Mouse (Mus musculus) embryonic facial prominence, embryonic 10.5 days (tissue): ENCODE measurements at regions not wholly inside any gene's neighbourhood (a gene's known extent, or its start where the extent isn't known, plus 50 kb on each side); places are given as distances from the start of the nearest gene placed in this dataset.

Source experiments
- DNase-seq: peaks from one replicate; pipeline ENCODE4 v3.0.0-alpha.2; 2017; ENCODE audit warnings: low spot score
- H3K27ac ChIP-seq: fragments of 300-500 bp; sonication (generic); replicated peaks from 2 replicates; pipeline ENCODE4 v1.5.1; 2016; ENCODE audit warnings: mild to moderate bottlenecking
- H3K27me3 ChIP-seq: fragments of 300-500 bp; sonication (generic); replicated peaks from 2 replicates; pipeline ENCODE4 v1.6.1; 2016; ENCODE audit warnings: low read depth, mild to moderate bottlenecking; ENCODE audit not compliant: poor library complexity, severe bottlenecking
- H3K36me3 ChIP-seq: fragments of 300-500 bp; sonication (generic); replicated peaks from 2 replicates; pipeline ENCODE4 v1.6.1; 2016; ENCODE audit warnings: mild to moderate bottlenecking, moderate library complexity
- H3K4me1 ChIP-seq: fragments of 300-500 bp; sonication (generic); 2 replicates; pipeline ENCODE4 v1.6.1; 2016
- H3K4me3 ChIP-seq: fragments of 300-500 bp; sonication (generic); 2 replicates; pipeline ENCODE4 v1.5.1; 2016; ENCODE audit warnings: mild to moderate bottlenecking, moderate library complexity
- H3K9me3 ChIP-seq: fragments of 300-500 bp; sonication (generic); 2 replicates; pipeline ENCODE4 v1.6.1; 2016; ENCODE audit warnings: mild to moderate bottlenecking
- WGBS: fragments of 180-500 bp; shearing (Covaris S2); methylation state at CpG from one replicate; pipeline ENCODE4 v1.1.7; 2016; 5-methylcytosine and 5-hydroxymethylcytosine counted together

GRCm38 (mm10) chr15:40439827-40440226 is 305.7 kb downstream of the 9330182O14Rik start:
- no peak overlapping the region for H3K27ac ChIP-seq
- no peaks in the 10 kb centered on the region for H3K27me3 ChIP-seq
- H3K36me3 ChIP-seq = no peaks in the 10 kb centered on the region
- DNase-seq = no peak
- H3K4me1 ChIP-seq = no peaks in the 10 kb centered on the region
- H3K4me3 ChIP-seq = no peak overlapping the region
- WGBS = 90% methylated on average over 1 of the region's 1 CpGs
- H3K9me3 ChIP-seq = no peaks in the 10 kb centered on the region

- Histone ChIP-seq H3K9me3 (no peaks in the 10 kb centered on the region), H3K27me3 (no peaks in the 10 kb centered on the region), H3K27ac (no peak overlapping the region), H3K4me3 (no peak overlapping the region), H3K4me1 (no peaks in the 10 kb centered on the region), H3K36me3 (no peaks in the 10 kb centered on the region)
- 84% methylated on average over 1 of the region's 1 CpGs for WGBS
- no peak for DNase-seq
Observed at GRCm38 (mm10) chr15:40448623-40449022, 314.5 kb downstream of the 9330182O14Rik start.

- 82% methylated on average over 2 of the region's 2 CpGs for WGBS
- H3K4me1 ChIP-seq = no peaks in the 10 kb centered on the region
- H3K27me3 ChIP-seq = no peaks in the 10 kb centered on the region
Observed at GRCm38 (mm10) chr15:40453235-40453634, 319.1 kb downstream of the 9330182O14Rik start.

GRCm38 (mm10) chr15:40475659-40476355 is 341.6 kb downstream of the 9330182O14Rik start:
- 85% methylated on average over 7 of the region's 7 CpGs for WGBS
- Histone ChIP-seq H3K27me3 (no peaks in the 10 kb centered on the region), H3K4me3 (no peak overlapping the region), H3K4me1 (no peaks in the 10 kb centered on the region), H3K27ac (no peak overlapping the region), H3K36me3 (no peaks in the 10 kb centered on the region), H3K9me3 (no peaks in the 10 kb centered on the region)
- no peak for DNase-seq

More at GRCm38 (mm10) chr15:40453235-40453634, 319.1 kb downstream of the 9330182O14Rik start:
- DNase-seq = no peak
- H3K9me3 ChIP-seq = no peaks in the 10 kb centered on the region
- H3K4me3 ChIP-seq = no peak overlapping the region
- H3K36me3 ChIP-seq = no peaks in the 10 kb centered on the region
- no peak overlapping the region for H3K27ac ChIP-seq

- Histone ChIP-seq H3K9me3 (no peaks in the 10 kb centered on the region), H3K36me3 (no peaks in the 10 kb centered on the region), H3K4me1 (no peaks in the 10 kb centered on the region), H3K4me3 (no peak overlapping the region), H3K27me3 (no peaks in the 10 kb centered on the region), H3K27ac (no peak overlapping the region)
- 76% methylated on average over 1 of the region's 1 CpGs for WGBS
- DNase-seq = no peak
Observed at GRCm38 (mm10) chr15:40480386-40480785, 346.2 kb downstream of the 9330182O14Rik start.

GRCm38 (mm10) chr15:40481239-40481638 is 347.1 kb downstream of the 9330182O14Rik start:
- no peaks in the 10 kb centered on the region for H3K9me3 ChIP-seq
- no peaks in the 10 kb centered on the region for H3K4me1 ChIP-seq
- H3K36me3 ChIP-seq = no peaks in the 10 kb centered on the region
- H3K27me3 ChIP-seq = no peaks in the 10 kb centered on the region
- no peak overlapping the region for H3K4me3 ChIP-seq
- H3K27ac ChIP-seq = no peak overlapping the region
- DNase-seq = no peak
- 71% methylated on average over 3 of the region's 3 CpGs for WGBS

GRCm38 (mm10) chr15:40485997-40486396 is 351.8 kb downstream of the 9330182O14Rik start:
- H3K27me3 ChIP-seq = no peaks in the 10 kb centered on the region
- no peak for DNase-seq
- H3K4me3 ChIP-seq = no peak overlapping the region
- no peak overlapping the region for H3K27ac ChIP-seq
- 91% methylated on average over 1 of the region's 1 CpGs for WGBS
- no peaks in the 10 kb centered on the region for H3K4me1 ChIP-seq
- no peaks in the 10 kb centered on the region for H3K36me3 ChIP-seq
- H3K9me3 ChIP-seq = no peaks in the 10 kb centered on the region

GRCm38 (mm10) chr15:40501180-40502125 is 367.3 kb downstream of the 9330182O14Rik start:
- Histone ChIP-seq H3K9me3 (no peaks in the 10 kb centered on the region), H3K4me3 (no peak overlapping the region), H3K4me1 (no peaks in the 10 kb centered on the region), H3K36me3 (no peaks in the 10 kb centered on the region), H3K27ac (no peak overlapping the region), H3K27me3 (no peaks in the 10 kb centered on the region)
- WGBS = 70% methylated on average over 11 of the region's 11 CpGs
- no peak for DNase-seq

- no peaks in the 10 kb centered on the region for H3K4me1 ChIP-seq
- no peaks in the 10 kb centered on the region for H3K27me3 ChIP-seq
- no peaks in the 10 kb centered on the region for H3K9me3 ChIP-seq
- 63% methylated on average over 2 of the region's 2 CpGs for WGBS
- no peak for DNase-seq
- no peaks in the 10 kb centered on the region for H3K36me3 ChIP-seq
- no peak overlapping the region for H3K27ac ChIP-seq
- no peak overlapping the region for H3K4me3 ChIP-seq
Observed at GRCm38 (mm10) chr15:40510826-40511225, 376.7 kb downstream of the 9330182O14Rik start.

GRCm38 (mm10) chr15:40524350-40524749 is 390.2 kb downstream of the 9330182O14Rik start:
- no peak overlapping the region for H3K4me3 ChIP-seq
- WGBS = 71% methylated on average over 2 of the region's 2 CpGs
- no peaks in the 10 kb centered on the region for H3K36me3 ChIP-seq
- H3K9me3 ChIP-seq = no peaks in the 10 kb centered on the region
- no peak overlapping the region for H3K27ac ChIP-seq
- H3K27me3 ChIP-seq = no peaks in the 10 kb centered on the region
- DNase-seq = no peak
- H3K4me1 ChIP-seq = no peaks in the 10 kb centered on the region

GRCm38 (mm10) chr15:40533451-40533873 is 399.3 kb downstream of the 9330182O14Rik start:
- Histone ChIP-seq H3K9me3 (no peaks in the 10 kb centered on the region), H3K4me1 (no peaks in the 10 kb centered on the region), H3K27ac (no peak overlapping the region), H3K27me3 (no peaks in the 10 kb centered on the region), H3K4me3 (no peak overlapping the region), H3K36me3 (no peaks in the 10 kb centered on the region)
- WGBS = 88% methylated on average over 8 of the region's 8 CpGs
- no peak for DNase-seq

- no peak for DNase-seq
- Histone ChIP-seq H3K36me3 (no peaks in the 10 kb centered on the region), H3K27me3 (no peaks in the 10 kb centered on the region), H3K9me3 (no peaks in the 10 kb centered on the region), H3K4me1 (peaks cover 8% of the 10 kb centered on the region), H3K4me3 (no peak overlapping the region), H3K27ac (no peak overlapping the region)
- 91% methylated on average over 2 of the region's 2 CpGs for WGBS
Observed at GRCm38 (mm10) chr15:40561661-40562060, 427.5 kb downstream of the 9330182O14Rik start.

- Histone ChIP-seq H3K9me3 (no peaks in the 10 kb centered on the region), H3K4me3 (no peak overlapping the region), H3K27ac (no peak overlapping the region; the same call in 1 of the 2 replicates), H3K36me3 (no peaks in the 10 kb centered on the region), H3K4me1 (peaks cover 8% of the 10 kb centered on the region), H3K27me3 (no peaks in the 10 kb centered on the region)
- no peak for DNase-seq
- WGBS = 69% methylated on average over 5 of the region's 5 CpGs
Observed at GRCm38 (mm10) chr15:40565716-40566115, 431.6 kb downstream of the 9330182O14Rik start.
